Mouse (Mus musculus) frontal cortex, postnatal 10 days (tissue): ENCODE results near the gene Degs2.

ENCODE experiments used
- DNase-seq, 2 experiments: peaks; one replicate each; pipeline ENCODE4 v3.0.0; 2022; ENCODE audit warnings: low spot score in 2 of 2, mixed read lengths in 1 of 2

Degs2 gene

DNA sequence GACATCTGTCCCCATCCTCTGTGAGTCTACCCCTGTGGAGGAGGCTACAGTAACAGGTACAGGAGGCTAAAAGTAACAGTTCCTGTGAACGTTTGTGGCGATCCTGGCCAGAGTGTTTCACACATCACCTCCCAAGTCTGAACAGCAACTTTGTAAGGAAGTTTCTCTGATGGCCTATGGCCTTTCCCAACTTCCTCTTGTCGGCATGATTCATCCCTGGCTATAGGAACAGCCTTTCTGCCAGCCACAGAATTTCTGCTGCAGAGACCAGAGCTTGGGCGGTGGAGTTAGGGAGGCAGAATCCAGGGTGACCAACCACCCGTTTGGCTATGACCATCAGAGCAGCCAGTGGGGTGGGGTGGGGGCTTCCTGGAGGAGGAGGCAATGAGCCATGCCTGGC, 2.1 kb downstream of the Degs2 start:
- DNase-seq = no peak

DNA sequence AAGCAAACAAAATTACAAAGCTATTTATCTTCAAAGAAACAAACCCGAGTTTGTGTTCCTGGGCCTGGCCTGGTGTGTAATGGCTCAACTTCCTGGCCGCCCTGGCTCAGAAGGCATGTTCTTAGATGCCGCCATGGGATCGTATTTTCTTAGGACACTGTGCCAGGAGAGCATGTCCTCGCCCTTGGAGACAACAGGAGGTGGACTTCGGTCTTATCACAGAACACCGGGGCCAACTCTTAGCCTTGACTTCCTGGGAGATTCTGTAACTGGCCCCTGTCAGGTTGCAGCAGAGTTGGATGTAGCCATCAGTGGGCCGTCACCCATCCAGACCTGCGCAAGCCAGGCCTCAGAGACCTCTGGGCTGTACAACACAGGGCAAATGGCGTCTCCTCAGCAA, 2.5 kb downstream of the Degs2 start:
- DNase-seq = no peak

GRCm38 (mm10) chr12:108698697-108699471, 3.2 kb downstream of the Degs2 start:
- no peak for DNase-seq

GRCm38 (mm10) chr12:108694223-108694622, 7.9 kb downstream of the Degs2 start:
- DNase-seq = no peak

DNA sequence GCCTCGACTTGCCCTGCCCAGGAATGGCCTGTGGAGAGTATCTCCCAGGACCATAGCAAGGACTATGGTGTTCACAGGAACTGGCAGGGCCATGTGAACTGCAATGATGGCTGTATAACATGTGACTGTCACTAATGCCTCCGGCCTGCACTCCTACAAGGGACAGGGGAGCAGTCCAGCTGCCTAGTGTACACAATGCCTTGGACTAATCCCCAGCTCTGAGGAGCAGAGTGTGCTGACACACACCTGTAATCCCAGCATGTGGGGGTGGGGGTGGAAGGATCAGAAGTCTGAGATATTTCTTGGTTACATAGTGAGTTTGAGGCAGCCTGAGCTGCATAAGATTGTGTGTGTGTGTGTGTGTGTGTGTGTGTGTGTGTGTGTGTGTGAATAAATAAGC, 8.5 kb downstream of the Degs2 start:
- no peak for DNase-seq

GRCm38 (mm10) chr12:108690529-108690928, 11.6 kb downstream of the Degs2 start:
- DNase-seq = no peak

GRCm38 (mm10) chr12:108689167-108689566, 12.9 kb downstream of the Degs2 start:
- no peak for DNase-seq

DNA sequence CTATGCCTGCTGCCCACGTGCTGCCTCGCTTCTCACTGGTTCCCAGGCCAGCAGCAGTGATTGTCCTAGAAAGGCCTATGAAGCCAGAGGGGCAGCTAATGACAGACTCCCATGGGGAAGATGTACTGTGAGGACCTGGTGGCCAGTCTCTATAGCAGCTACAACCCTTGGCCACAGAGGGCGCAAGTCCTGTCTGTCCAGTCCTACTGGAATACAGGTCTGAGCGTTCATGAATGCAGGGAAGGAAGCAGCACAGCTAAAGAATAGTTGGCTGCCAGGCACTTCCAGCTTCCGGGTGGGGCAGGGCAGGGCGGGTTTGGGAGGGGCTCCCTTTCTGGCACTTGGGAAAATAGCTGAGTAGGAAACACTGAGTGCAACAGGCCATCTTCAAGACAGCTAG, 15.2 kb downstream of the Degs2 start:
- DNase-seq = no peak

GRCm38 (mm10) chr12:108686463-108686862, 15.7 kb downstream of the Degs2 start:
- no peak for DNase-seq

DNA sequence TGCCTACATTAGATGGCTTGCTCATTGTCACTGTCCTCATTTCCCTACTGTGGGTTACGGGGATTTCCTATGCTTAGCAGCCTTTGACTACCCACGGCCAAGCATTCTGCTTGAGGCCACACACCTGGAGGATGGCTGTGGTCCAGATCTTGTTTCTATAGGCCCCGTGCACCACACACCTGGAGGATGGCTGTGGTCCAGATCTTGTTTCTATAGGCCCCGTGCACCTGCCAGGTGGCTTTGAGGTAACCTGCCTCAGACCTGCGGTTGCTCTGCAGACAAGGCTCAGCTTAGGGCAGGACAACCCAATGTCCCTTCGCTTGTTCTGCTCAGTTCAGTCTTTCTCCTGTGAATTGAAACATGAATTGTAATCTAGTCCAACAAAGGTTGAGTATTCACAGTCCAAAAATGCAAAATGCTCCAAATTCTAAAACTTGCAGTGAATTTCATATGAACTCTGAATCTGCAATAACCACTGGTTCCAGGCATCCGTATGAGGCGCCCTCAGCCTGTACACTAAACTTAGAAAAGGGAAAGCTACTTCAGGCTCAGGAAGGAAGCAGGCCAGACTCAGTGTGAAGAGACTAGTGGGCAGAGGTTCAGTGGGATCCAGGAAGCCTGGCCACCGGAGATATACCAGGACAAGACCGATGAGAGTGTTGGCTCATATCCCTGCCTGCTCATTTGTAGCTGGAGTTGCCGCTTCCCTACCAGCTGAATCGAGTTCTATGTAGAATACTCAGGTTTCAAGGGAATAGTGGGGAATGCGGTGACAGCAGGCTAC, 19.7 kb downstream of the Degs2 start:
- DNase-seq = no peak

DNA sequence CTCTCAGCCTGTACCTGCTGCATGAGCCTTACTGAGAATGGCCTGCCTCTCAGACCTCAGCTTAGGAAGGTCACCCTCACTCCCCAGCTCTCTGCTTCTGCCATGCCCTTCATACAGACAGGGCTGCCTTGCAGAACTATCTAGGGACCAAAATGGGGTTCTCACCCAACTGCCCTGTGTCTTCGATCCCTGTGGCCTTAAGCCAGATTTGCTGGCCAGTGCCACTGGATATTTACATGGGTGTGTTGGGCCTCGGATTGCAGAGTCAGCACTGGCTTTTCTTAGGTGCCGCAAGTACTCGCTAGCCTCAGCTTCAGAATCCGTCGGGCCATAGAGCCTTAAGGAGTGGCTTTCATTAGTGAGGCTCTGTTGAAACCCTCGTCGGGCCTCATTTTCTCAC, 21.3 kb downstream of the Degs2 start:
- DNase-seq = no peak

DNA sequence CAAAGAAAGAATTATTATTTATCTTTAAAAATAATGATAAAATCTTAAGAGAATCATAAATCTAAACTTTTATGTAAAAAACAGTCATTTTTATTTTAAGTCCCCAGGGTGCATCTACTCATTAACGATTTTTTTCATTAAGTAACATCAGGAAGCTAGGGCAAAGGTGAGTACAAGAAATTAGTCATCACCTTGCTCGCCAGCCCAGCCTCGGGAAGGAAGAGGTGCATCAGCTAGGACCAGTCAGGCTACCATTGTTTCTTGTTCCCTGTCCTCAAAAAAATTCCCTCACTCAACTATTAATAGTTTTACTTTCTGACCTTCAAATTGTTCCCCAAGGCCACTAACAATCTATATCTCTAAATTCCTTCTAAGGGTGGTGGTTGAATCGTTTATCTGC, 23.7 kb downstream of the Degs2 start:
- DNase-seq = no peak

- DNase-seq = no peak
Measured at GRCm38 (mm10) chr12:108677116-108677515, 25.0 kb downstream of the Degs2 start.

GRCm38 (mm10) chr12:108675614-108676401, 26.3 kb downstream of the Degs2 start:
- DNase-seq = no peak

DNA sequence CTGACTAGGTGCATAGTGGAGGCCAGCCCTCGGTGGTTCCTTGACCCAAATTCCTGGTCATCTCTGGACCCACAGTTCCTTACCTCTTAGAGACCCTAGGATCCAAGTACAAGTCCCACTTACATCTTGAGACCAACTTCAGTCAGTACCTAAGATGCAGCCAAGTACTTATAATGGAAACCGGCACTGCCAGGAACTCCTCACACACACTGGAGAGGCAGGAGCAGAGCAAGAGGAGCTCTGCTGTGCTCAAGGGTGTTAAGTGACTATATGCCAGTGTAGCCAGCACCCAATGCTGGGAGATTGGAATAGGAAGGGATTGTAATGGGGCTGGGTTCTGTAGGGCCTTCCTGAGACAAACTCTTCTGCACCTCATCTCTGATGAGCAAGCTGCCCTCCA, 27.2 kb downstream of the Degs2 start:
- DNase-seq = no peak

- peak in 1 of 2 experiments; percentile 58 for DNase-seq
Measured at GRCm38 (mm10) chr12:108674502-108674901, 27.6 kb downstream of the Degs2 start.

DNA sequence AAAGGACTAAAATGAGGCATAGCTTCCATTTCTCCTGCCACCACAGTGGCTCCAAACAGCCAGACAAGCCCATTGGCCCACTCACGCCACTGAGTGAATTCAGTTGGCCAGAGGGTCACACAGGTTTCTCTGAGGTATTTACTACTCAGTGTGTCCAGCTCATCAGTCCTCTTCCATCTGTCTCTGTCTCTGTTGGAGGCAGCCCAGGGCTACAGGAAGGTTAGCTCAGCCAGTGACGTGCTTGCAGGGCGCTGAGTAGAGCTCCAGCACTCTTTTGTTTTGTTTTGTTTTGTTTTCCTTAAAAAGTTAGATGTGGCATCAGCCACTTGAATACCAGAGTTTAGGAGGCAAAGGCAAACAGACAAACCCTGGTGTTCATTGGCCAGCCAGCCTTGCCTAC, 28.6 kb downstream of the Degs2 start:
- DNase-seq = no peak

DNA sequence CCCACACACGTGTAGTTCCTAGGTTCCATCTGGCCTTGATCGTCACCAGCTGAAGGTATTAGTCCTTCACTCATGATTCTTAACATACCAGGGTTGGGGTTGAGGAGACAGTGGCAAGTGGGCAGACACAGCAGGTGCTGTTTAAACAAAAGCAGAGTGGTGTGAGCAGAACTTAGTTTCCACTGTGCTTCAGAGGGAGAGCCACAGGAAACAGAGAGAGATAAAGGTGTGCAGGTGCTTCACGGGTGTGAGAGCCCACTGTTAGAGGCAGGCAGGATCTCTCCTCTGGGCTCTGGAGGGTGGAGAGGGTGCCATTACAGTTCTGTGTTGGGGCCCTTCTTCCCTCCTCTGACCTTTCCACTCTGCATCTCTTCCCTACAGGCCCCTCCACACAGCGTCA, 29.2 kb downstream of the Degs2 start:
- no peak for DNase-seq

DNA sequence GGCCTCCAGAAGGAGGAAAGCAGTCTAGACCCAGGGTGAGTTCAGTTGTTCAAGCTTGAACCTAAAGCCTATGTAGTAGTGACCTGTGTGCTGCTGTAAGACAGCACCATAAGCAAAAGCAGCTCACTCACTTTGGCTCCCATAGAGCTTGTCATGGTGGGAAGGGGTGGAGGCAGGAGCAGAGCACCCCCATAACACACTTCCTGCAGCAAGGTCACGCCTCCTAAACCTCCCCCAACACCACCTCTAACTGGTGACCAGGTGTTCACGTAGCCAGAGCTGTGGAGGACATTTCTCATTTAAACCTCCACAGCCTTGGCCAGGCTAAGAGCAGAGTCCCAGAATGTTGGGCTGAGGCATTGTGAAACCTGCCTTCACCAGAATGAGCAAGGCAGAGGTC, 30.6 kb downstream of the Degs2 start:
- DNase-seq = no peak

DNA sequence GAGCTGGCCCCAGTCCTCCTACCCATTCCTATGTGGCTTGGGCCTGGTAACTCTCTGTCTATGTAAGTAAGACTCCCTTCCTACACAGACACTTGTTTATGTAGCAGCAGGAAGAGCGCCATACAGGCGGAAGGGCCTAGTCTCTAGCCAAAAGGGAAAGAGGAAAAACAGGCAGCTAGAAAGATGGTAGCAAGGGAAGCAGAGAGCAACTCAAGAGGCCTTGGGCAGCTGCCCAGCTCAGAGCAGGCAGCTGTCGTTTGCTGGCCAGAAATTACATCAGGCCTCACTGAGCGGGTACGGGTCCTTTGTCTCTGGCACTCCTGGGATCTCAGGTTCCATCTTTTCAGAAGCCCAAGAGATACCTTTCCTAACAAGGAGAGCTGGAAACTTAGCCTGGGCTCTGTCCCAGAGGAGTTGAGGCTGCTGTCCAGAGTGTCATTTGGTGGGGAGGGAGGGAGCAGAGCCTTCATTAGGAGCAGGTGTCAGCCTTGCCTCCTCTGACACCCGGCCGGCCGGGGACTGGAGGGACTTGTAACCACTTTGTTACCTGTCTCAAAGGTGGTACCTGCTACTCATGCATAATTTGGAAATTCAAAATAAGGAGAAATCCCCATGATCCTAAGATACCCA, 33.4 kb downstream of the Degs2 start:
- DNase-seq = no peak

DNA sequence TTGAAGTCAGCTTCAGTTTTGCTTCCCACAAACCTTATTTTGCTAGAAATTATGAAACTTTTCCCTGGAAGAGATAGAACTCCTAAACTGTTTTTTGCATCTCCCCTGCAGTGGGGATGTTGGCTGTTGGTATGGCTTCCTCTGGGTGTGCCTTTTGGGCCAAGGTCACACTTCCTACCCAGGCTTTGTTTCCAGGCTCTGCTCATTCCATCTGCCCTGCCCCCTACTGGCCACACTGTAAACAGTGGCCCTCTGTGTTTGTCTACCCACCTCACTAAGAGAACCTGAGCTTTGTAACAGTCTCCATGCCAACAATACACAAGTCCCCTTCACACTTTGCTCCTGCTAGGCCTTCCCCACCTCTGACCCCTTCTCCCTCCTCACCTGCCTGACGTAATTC, 44.8 kb downstream of the Degs2 start:
- no peak for DNase-seq
